Mouse (Mus musculus) spleen, adult 2 months (tissue): Measurements from ENCODE around the gene Slc9a9.

Experiments used
- CTCF ChIP-seq: fragments of 200-500 bp; IDR thresholded peaks from 2 replicates; pipeline ENCODE4 v1.5.1; 2011; ENCODE audit warnings: mild to moderate bottlenecking, inconsistent platforms; ENCODE audit not compliant: insufficient read depth, insufficient read length, insufficient replicate concordance; ENCODE audit errors: extremely low read depth
- POLR2A ChIP-seq: fragments of 200-500 bp; IDR thresholded peaks from 2 replicates; pipeline ENCODE4 v1.6.1; 2011; ENCODE audit warnings: low read depth, low read length, inconsistent platforms

DNA sequence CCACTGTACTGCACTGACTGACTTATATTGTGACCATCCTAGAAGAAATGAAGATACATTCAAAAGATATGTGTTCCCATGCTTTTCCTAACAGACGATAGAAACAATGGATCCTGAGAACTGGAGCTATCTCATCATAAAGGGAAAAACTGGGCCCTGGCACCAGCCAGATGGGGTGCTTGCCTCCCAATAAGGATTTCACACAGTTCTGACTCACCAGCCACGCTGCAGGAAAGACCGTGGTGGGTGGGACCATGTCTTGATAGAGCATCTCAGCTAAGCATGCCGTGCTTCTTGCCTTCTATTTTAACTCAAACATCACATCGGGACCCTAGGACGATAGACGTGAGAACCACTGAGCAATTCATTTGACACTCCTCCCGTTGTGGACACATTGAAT, 60.7 kb downstream of the Slc9a9 start:
- TF ChIP-seq CTCF (no peak), POLR2A (no peak)
